Mouse (Mus musculus) E14TG2a.4 (cell line): ENCODE data around the gene Mcoln2.

Experiments used
- H3K27me3 ChIP-seq: 2 replicates; pipeline ENCODE4 v1.6.1; 2014; ENCODE audit warnings: low read length, control low read depth; ENCODE audit not compliant: insufficient read depth
- H3K36me3 ChIP-seq: 2 replicates; pipeline ENCODE4 v1.6.1; 2014; ENCODE audit warnings: low read length, control low read depth; ENCODE audit not compliant: insufficient read depth
- H3K4me1 ChIP-seq: replicated peaks from 2 replicates; pipeline ENCODE4 v1.6.1; 2014; ENCODE audit warnings: low read depth, low read length, control low read depth
- H3K4me3 ChIP-seq: replicated peaks from 2 replicates; pipeline ENCODE4 v1.5.1; 2014; ENCODE audit warnings: mild to moderate bottlenecking, low read length
- H3K9me3 ChIP-seq: 2 replicates; pipeline ENCODE4 v1.6.1; 2014; ENCODE audit warnings: low read length, control low read depth
- CTCF ChIP-seq: conservative IDR thresholded peaks from 2 replicates; pipeline ENCODE4 v1.5.1; 2014; ENCODE audit warnings: low read length
- NANOG ChIP-seq: IDR thresholded peaks from 2 replicates; pipeline ENCODE4 v1.6.1; 2014; ENCODE audit warnings: borderline replicate concordance, low read length, mixed read lengths
- POU5F1 ChIP-seq: IDR thresholded peaks from 2 replicates; pipeline ENCODE4 v1.6.1; 2014; ENCODE audit warnings: low read length, borderline replicate concordance

Gene Mcoln2

GRCm38 (mm10) chr3:146159360-146159759 is 9.7 kb downstream of the Mcoln2 start:
- no peaks in the 10 kb centered on the region for H3K9me3 ChIP-seq
- peaks cover 16% of the 10 kb centered on the region for H3K27me3 ChIP-seq
- H3K36me3 ChIP-seq, result no peaks in the 10 kb centered on the region
- H3K4me3 ChIP-seq, result no peak overlapping the region
- TF ChIP-seq NANOG, result no peak
- TF ChIP-seq POU5F1, result no peak
- no peak for TF ChIP-seq CTCF
- no peaks in the 10 kb centered on the region for H3K4me1 ChIP-seq

- no peaks in the 10 kb centered on the region for H3K9me3 ChIP-seq
- H3K36me3 ChIP-seq, result no peaks in the 10 kb centered on the region
- H3K27me3 ChIP-seq, result peaks cover 21% of the 10 kb centered on the region
- no peaks in the 10 kb centered on the region for H3K4me1 ChIP-seq
- no peak overlapping the region for H3K4me3 ChIP-seq
- TF ChIP-seq POU5F1, result no peak
- TF ChIP-seq NANOG, result no peak
- TF ChIP-seq CTCF, result no peak
Observed at GRCm38 (mm10) chr3:146162197-146162596, 12.6 kb downstream of the Mcoln2 start.

DNA sequence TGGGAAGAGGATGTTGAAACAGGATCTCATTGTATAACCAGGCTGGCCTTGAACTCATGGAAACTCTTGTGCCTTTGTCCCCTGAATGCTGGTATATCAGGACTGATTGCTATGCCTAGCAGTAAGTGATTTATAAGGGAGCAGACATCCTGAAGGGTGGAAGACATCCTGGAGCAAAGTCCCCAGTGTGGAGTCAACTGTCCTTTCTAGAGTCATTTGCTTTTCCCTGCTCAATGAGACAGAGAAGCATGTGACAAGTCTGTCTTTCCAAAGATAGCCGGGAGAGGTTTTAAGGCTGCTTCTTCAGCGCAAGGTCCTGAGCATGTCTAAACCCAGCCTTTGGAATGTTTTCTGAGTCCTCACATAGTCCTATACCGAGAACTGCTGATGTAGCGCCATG is 19.7 kb downstream of the Mcoln2 start:
- H3K36me3 ChIP-seq, result no peaks in the 10 kb centered on the region

DNA sequence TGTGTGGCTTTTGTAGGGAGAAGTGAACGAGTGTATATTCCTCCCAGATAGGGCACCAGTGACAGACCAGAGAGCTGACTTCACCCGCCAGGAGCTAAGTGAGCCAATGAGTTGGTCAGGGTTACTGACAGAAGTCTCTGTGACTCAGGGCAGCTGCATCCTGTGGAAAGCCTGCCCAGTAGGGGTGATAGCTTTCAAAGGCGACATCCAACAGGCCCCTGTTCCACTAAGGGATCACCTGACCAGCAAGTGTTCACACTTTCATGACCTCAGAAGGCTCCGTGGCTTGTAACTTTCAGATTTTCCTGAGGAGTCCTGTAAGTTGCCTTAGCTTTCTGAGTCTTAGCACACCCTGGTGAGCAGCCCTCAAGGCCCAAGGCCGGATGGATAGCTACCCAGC is 23.4 kb downstream of the Mcoln2 start:
- TF ChIP-seq NANOG, result no peak
- TF ChIP-seq CTCF, result no peak
- TF ChIP-seq POU5F1, result no peak
- Histone ChIP-seq H3K27me3 (peaks cover 15% of the 10 kb centered on the region; the same call in 1 of the 2 replicates), H3K4me3 (no peak overlapping the region), H3K9me3 (no peaks in the 10 kb centered on the region), H3K4me1 (no peaks in the 10 kb centered on the region), H3K36me3 (no peaks in the 10 kb centered on the region)

More for the DNA sequence above, 19.7 kb downstream of the Mcoln2 start:
- TF ChIP-seq CTCF, result no peak
- no peak for TF ChIP-seq POU5F1
- no peak for TF ChIP-seq NANOG
- Histone ChIP-seq H3K27me3 (peaks cover 20% of the 10 kb centered on the region), H3K4me1 (no peaks in the 10 kb centered on the region), H3K9me3 (no peaks in the 10 kb centered on the region), H3K4me3 (no peak overlapping the region)

DNA sequence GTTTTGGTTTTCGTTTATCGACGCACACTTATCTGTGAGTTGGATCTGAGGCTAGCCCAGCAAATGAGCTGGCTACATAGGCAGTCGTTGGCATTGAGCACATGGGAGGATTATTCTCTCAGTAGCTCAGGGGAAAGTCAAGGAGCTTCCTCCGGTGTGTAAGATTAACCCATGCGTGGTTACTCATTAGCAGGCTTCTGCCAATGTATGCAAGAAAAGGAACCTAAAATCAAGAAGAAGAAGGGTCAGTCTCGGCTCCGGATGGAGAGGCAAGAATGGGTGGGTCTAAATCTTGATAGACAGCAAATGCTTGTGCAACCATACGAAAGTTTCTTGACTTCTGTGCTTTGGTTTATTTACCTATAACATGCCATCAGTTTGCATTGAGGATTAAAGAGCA is 24.6 kb downstream of the Mcoln2 start:
- Histone ChIP-seq H3K9me3 (no peaks in the 10 kb centered on the region), H3K27me3 (peaks cover 18% of the 10 kb centered on the region; the same call in 1 of the 2 replicates), H3K4me3 (no peak overlapping the region), H3K36me3 (no peaks in the 10 kb centered on the region), H3K4me1 (no peaks in the 10 kb centered on the region; the same call in 1 of the 2 replicates)
- TF ChIP-seq NANOG, result no peak
- no peak for TF ChIP-seq POU5F1
- TF ChIP-seq CTCF, result no peak

- H3K27me3 ChIP-seq, result peaks cover 18% of the 10 kb centered on the region; the same call in 1 of the 2 replicates
- no peak overlapping the region for H3K4me3 ChIP-seq
- no peak for TF ChIP-seq POU5F1
- TF ChIP-seq NANOG, result no peak
- TF ChIP-seq CTCF, result no peak
- H3K9me3 ChIP-seq, result no peaks in the 10 kb centered on the region
- H3K36me3 ChIP-seq, result no peaks in the 10 kb centered on the region
- H3K4me1 ChIP-seq, result peaks cover 14% of the 10 kb centered on the region
Observed at GRCm38 (mm10) chr3:146177295-146177694, 27.7 kb downstream of the Mcoln2 start.

- Histone ChIP-seq H3K9me3 (no peaks in the 10 kb centered on the region), H3K36me3 (no peaks in the 10 kb centered on the region), H3K4me3 (no peak overlapping the region), H3K27me3 (peaks cover 20% of the 10 kb centered on the region; the same call in 1 of the 2 replicates), H3K4me1 (peaks cover 14% of the 10 kb centered on the region)
- peak; percentile 73 for TF ChIP-seq CTCF
- TF ChIP-seq NANOG, result no peak
Observed at GRCm38 (mm10) chr3:146177748-146178582, 28.3 kb downstream of the Mcoln2 start.

DNA sequence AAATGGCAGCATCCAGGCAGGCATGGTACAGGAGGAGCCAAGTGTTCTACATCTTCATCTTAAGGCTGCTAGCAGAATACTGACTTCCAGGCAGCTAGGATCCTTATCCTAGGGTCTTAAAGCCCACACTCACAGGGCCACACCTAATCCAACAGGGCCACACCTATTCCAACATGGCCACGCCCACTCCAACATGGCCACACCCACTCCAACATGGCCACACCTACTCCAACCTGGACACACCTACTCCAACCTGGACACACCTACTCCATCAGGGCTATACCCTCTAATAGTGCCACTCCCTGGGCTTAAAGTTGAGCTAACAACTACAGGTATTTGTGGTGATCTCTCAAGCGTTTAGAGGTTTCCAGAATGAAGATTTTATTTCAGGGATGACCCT is 30.7 kb downstream of the Mcoln2 start:
- TF ChIP-seq POU5F1, result no peak
- TF ChIP-seq CTCF, result no peak
- no peak for TF ChIP-seq NANOG
- peaks cover 26% of the 10 kb centered on the region; the same call in 1 of the 2 replicates for H3K27me3 ChIP-seq

DNA sequence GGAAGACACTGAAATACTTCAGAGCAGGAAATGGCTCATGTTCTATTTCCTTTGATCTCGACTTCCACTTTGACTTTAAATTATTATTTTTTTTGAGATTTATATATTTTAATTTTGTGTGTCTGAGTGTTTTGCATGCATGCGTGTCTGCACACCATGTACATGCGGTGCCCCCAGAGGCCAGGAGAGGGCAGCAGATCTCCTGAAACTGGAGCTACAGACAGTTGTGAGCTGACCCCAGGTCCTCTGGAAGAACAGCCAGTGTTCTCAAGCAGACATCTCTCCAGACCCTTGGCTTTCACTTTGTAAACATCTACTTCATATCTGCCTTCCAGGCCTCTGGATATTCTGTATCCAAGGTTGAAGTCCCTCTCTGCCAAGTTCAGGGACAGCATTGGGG is 31.4 kb downstream of the Mcoln2 start:
- Histone ChIP-seq H3K27me3 (peaks cover 28% of the 10 kb centered on the region; the same call in 1 of the 2 replicates), H3K36me3 (no peaks in the 10 kb centered on the region), H3K4me1 (peaks cover 14% of the 10 kb centered on the region), H3K9me3 (no peaks in the 10 kb centered on the region), H3K4me3 (no peak overlapping the region)
- TF ChIP-seq NANOG, result no peak
- TF ChIP-seq CTCF, result peak; percentile 77

More for the DNA sequence above, 30.7 kb downstream of the Mcoln2 start:
- Histone ChIP-seq H3K9me3 (no peaks in the 10 kb centered on the region), H3K36me3 (no peaks in the 10 kb centered on the region), H3K4me3 (no peak overlapping the region), H3K4me1 (peaks cover 14% of the 10 kb centered on the region)
